Comparison of ENCODE assay signal across 23 mouse cellular contexts in genomic region chr9:40374992-40375391, GRCm38 (mm10).
DNase-seq lines count a peak whose midpoint lies in the region; ATAC-seq and TF ChIP-seq lines count a peak whose summit lies in the region.
"Had no signal": no experiment of that assay in that cellular context is flagged by ENCODE, and none has a peak within 500 bp of the region (broad histone marks: within the 10 kb centered on the region; RNA-seq: fewer than 3 reads in every experiment).

No protein-coding gene starts in this region.

- WGBS in hindbrain, embryonic 14.5 days: 42% methylated on average over 3 of the region's 5 CpGs
- 45% methylated on average over 3 of the region's 5 CpGs for WGBS in midbrain, embryonic 14.5 days

- H3K4me1 ChIP-seq in cortical plate, adult 2 months (ENCODE audit: control insufficient read depth, insufficient read depth, low read length): peaks cover 7% of the 10 kb centered on the region; the same call in 1 of the 2 replicates
- peaks cover 34% of the 10 kb centered on the region for H3K4me1 ChIP-seq in hindbrain, embryonic 14.5 days (replicated peaks; ENCODE audit: control insufficient read depth, insufficient read depth, low read length)
- H3K4me1 ChIP-seq in midbrain, embryonic 14.5 days (ENCODE audit: control insufficient read depth, insufficient read depth, low read length): peaks cover 18% of the 10 kb centered on the region

- ATAC-seq in frontal cortex, adult (ENCODE audit: low TSS enrichment): peak; percentile 29
- ATAC-seq in hindbrain, embryonic 14.5 days (ENCODE audit: low FRiP score): no peak
- no peak for ATAC-seq in midbrain, embryonic 14.5 days (ENCODE audit: low FRiP score, low TSS enrichment)
- ATAC-seq in CD4-positive, CD25-positive, alpha-beta regulatory T cell, adult 4 months: no peak
- no peak for ATAC-seq in erythroblast, adult 5-6 weeks (replicated peaks; ENCODE audit: low FRiP score, poor library complexity, severe bottlenecking)
- ATAC-seq: activated CD4-positive, CD25-positive, alpha-beta regulatory T cell, adult 4 months; lung, postnatal 0 days; Patski had no signal

- peak overlapping the region; percentile 82 for H3K4me3 ChIP-seq in cortical plate, adult 2 months (ENCODE audit: insufficient read depth, low read length)
- no peak overlapping the region for H3K4me3 ChIP-seq in hindbrain, embryonic 14.5 days (replicated peaks; ENCODE audit: low read length)
- no peak overlapping the region for H3K4me3 ChIP-seq in midbrain, embryonic 14.5 days (replicated peaks; ENCODE audit: low read depth, low read length)
- H3K4me3 ChIP-seq: erythroblast, embryonic 14.5 days; gastrocnemius, adult 2 months; limb, embryonic 13.5 days; myocyte had no signal

- H3K9ac ChIP-seq in hindbrain, embryonic 14.5 days: no peak overlapping the region
- no peak overlapping the region for H3K9ac ChIP-seq in midbrain, embryonic 14.5 days (replicated peaks; ENCODE audit: low read length)
- H3K9ac ChIP-seq: limb, embryonic 13.5 days; liver, embryonic 14.5 days had no signal

- no peaks in the 10 kb centered on the region for H3K36me3 ChIP-seq in hindbrain, embryonic 14.5 days (replicated peaks; ENCODE audit: control insufficient read depth, insufficient read depth)
- no peaks in the 10 kb centered on the region for H3K36me3 ChIP-seq in midbrain, embryonic 14.5 days (ENCODE audit: control insufficient read depth, insufficient read depth, low read length)
- H3K36me3 ChIP-seq: limb, embryonic 13.5 days had no signal

- TF ChIP-seq POLR2A in cortical plate, adult 2 months (IDR thresholded peaks at IDR 0.05; ENCODE audit: extremely low read depth, insufficient read depth, low read length): no peak

- H3K9me3 ChIP-seq in hindbrain, embryonic 14.5 days (ENCODE audit: control insufficient read depth, low read length): no peaks in the 10 kb centered on the region
- no peaks in the 10 kb centered on the region for H3K9me3 ChIP-seq in midbrain, embryonic 14.5 days (ENCODE audit: control insufficient read depth, low read length)
- H3K9me3 ChIP-seq: limb, embryonic 13.5 days had no signal

- peak overlapping the region; percentile 89 for H3K27ac ChIP-seq in cortical plate, adult 2 months (ENCODE audit: insufficient read depth, low read length)
- no peak overlapping the region for H3K27ac ChIP-seq in hindbrain, embryonic 14.5 days
- H3K27ac ChIP-seq in midbrain, embryonic 14.5 days (replicated peaks; ENCODE audit: low read depth, low read length): no peak overlapping the region
- H3K27ac ChIP-seq: gastrocnemius, adult 2 months; limb, embryonic 13.5 days; liver, embryonic 14.5 days; stomach, postnatal 0 days had no signal

- peak overlapping the region; percentile 60 for H3K4me2 ChIP-seq in hindbrain, embryonic 14.5 days (replicated peaks)
- H3K4me2 ChIP-seq in midbrain, embryonic 14.5 days (ENCODE audit: low read length): peak overlapping the region; percentile 59
- H3K4me2 ChIP-seq: limb, embryonic 13.5 days had no signal

- no peak for TF ChIP-seq CTCF in cortical plate, adult 2 months (IDR thresholded peaks at IDR 0.05; ENCODE audit: extremely low read depth, insufficient read depth, low read length)

- no peaks in the 10 kb centered on the region for H3K27me3 ChIP-seq in hindbrain, embryonic 14.5 days (ENCODE audit: control insufficient read depth, insufficient read depth, low read length)
- no peaks in the 10 kb centered on the region for H3K27me3 ChIP-seq in midbrain, embryonic 14.5 days (ENCODE audit: control insufficient read depth, insufficient read depth, low read length)
- H3K27me3 ChIP-seq: limb, embryonic 13.5 days; Patski had no signal

- no peak for DNase-seq in frontal cortex, adult 2 months (ENCODE audit: extremely low spot score in 1 of 2, low spot score in 1 of 2)
- DNase-seq in hindbrain, embryonic 14.5 days (ENCODE audit: low spot score): no peak
- no peak for DNase-seq in midbrain, embryonic 14.5 days
- no peak for DNase-seq in kidney, postnatal 14 days
- DNase-seq: gastrocnemius, adult 2 months; heart, adult 11 months; heart, postnatal 4 days; kidney, adult 11 months; kidney, postnatal 10 days; layer of hippocampus, adult 9-11 months; thymus, postnatal 14 days had no signal
